Mouse (Mus musculus): ENCODE data around the gene Dnajc28. TPM values are rescaled to one million over a fixed set of nuclear protein-coding genes. Genes with fewer than 3 reads are reported as not detected.

Gene Dnajc28
- total RNA-seq, 2 experiments from 2014 or later: 10.3 to 10.5 TPM

DNA sequence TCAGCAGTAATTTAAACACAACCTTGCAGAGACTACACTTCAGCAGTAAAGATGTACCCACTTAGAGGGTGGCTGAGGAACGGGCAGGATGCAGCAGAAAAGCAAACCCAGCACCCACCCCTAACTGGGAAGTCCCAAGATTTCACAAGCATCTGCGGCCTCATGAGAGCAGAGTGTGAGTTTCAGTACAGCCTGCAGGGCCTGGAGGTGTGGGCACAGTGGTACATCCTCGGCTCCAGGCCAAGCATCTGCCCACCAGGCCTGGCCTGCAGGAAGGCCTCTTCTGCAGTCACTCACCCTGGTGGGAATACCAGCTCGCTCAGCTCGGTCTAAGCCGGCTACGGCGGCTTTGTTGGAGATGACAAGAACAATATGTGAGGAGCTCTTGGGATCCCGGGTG lies 4.2 kb upstream of the Dnajc28 start:
- no peak overlapping the region for H3K27ac ChIP-seq
- no peak for DNase-seq (ENCODE audit: low spot score in 2 of 2)
- no peak for TF ChIP-seq CTCF (conservative IDR thresholded peaks at IDR 0.05)
- no peak overlapping the region for H3K4me3 ChIP-seq

DNA sequence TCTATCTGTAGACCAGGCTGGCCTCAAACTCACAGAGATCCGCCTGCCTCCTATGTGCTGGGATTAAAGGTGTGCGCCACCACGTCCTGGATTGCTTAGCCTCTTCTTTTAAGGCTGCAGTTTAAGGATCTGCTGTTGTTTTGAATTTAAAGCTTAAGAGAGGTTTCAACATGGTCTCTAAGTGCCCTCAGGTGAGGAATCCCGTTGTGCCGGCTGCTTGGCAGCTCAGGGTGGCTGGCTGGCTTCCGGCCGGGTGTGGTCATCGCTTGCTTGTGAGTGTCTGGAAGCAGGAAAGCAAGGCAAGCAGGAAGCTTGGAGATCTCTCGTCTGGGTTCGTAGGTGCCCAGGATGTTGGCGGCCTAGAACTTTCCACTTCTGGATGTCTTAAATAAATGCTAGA lies 2.2 kb upstream of the Dnajc28 start:
- no peak overlapping the region for H3K4me3 ChIP-seq
- TF ChIP-seq CTCF (conservative IDR thresholded peaks at IDR 0.05): no peak
- H3K27ac ChIP-seq: no peak overlapping the region
- DNase-seq (ENCODE audit: low spot score in 2 of 2): no peak

DNA sequence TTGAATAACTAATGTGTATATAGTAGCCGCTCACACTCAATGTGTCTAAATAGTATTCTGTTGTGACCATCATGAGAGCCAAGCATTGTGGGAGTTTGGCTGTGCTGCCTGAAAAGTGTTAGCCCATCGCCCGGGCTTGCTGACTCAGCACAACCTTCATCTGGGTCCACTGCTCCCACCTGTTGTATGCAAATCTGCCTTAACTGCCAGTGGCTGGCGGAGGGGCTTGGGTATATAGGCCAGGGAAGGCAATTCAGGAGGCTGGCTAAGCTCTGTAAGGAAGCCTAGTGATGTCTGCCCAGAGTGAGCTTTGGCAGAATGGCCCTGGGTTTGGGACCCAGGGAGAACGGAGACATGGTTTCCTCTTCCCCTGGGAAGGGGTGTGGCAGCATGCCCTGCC lies 1.4 kb upstream of the Dnajc28 start:
- no peak overlapping the region for H3K27ac ChIP-seq
- DNase-seq (ENCODE audit: low spot score in 2 of 2): no peak
- H3K4me3 ChIP-seq: no peak overlapping the region
- no peak for TF ChIP-seq CTCF (conservative IDR thresholded peaks at IDR 0.05)

DNA sequence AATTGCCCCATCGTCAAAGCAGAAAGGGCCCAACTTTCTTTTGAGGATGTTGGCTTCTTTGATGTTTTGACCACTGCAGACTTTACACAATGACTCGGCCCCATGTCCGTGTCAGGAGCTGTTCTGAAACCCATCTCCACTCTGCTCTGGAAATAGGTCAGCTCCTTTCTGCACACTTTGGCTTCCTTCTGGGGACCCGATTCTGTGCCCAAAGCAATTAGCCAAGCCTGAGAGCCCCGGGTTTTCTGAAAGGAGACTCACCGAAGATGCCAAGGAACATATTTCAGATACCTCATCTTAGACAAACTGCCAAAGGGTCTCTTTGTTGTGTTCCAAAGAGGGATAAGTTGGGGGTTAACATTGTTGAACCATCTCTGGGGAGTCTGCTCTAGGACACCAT lies 4.3 kb downstream of the Dnajc28 start:
- peak in 1 of 2 experiments; percentile 19 for DNase-seq (ENCODE audit: low spot score in 2 of 2)
- Histone ChIP-seq H3K27ac (no peak overlapping the region), H3K4me3 (no peak overlapping the region)
- no peak for TF ChIP-seq CTCF (conservative IDR thresholded peaks at IDR 0.05)

DNA sequence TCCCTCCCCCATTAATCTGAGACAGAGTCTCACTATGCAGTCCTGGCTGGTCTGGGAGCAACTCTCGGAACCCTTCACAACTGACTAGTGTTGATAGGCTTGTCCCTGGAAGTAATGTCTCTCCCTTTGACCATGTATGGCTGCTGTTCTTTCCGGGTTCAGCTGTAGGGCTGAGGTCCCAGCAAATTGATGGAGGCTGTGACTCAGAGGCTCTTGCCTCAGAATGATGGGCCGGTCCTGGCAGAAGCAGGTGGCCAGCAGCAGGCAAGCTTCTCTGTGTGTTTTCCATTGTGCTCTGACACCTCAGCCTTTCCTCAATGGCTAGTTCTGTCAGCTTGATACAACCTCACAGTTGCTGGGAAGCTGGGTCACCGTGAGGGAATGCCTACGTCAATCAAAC lies 6.3 kb downstream of the Dnajc28 start:
- no peak for DNase-seq (ENCODE audit: low spot score in 2 of 2)
- Histone ChIP-seq H3K4me3 (no peak overlapping the region), H3K27ac (no peak overlapping the region)
- no peak for TF ChIP-seq CTCF (conservative IDR thresholded peaks at IDR 0.05)

DNA sequence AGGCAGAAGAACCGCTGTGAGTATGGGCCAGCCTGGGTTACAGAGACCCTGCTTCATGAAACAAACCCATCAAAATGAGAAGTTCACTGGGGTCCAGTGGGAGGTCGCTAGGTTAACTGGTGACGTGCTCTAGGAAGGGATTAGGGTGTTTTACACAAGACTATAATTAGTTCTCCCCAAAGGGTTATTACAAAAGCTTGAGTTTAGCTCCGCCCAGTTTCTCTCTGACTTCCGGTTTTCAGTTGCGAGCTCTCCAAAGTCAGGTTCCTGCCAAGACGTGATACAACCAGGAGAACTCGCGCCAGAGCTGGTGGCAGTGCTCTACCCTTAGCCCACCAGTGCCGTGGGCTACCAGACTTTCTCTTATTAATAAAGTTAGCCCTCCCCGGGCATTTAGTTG lies 7.6 kb downstream of the Dnajc28 start:
- DNase-seq (ENCODE audit: low spot score in 2 of 2): no peak
- no peak overlapping the region for H3K4me3 ChIP-seq
- no peak overlapping the region for H3K27ac ChIP-seq
- no peak for TF ChIP-seq CTCF (conservative IDR thresholded peaks at IDR 0.05)

DNA sequence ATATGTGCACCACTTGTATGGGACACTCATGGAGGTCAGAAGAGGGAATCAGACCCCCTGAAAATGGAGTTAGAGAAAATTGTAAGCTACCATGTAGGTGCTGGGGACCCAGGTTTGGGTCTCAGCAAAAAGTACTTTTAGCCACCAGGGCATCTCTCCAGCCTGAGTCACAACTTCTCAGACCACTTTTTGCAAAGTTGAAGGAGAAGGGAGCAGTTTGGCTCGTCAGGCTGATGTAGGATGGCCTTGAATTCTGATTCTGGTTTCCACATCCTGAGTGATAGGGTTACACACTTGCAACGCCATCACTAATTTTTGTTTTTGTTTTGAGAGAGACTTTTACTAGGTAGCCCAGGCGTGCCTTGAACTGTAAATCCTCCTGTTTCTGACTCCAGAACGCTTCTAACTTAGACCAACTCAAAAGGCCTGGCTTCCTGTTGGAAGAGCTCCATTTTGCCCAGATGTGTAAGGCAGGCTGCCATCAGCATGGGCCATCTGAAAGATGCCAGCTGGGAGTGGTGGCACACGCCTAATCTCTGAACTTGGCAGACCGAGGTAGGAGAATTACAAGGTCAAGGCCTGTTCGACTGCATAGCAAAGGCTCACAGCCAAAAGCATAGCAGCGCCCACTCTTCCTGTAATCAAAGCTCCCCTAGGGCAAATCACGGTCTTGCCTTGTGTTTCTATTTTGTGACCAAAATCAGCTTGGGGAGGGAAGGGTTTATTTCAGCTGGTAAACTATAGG lies 9.2 kb downstream of the Dnajc28 start:
- Histone ChIP-seq H3K27ac (no peak overlapping the region), H3K4me3 (no peak overlapping the region)
- DNase-seq (ENCODE audit: low spot score in 2 of 2): no peak
- no peak for TF ChIP-seq CTCF (conservative IDR thresholded peaks at IDR 0.05)

DNA sequence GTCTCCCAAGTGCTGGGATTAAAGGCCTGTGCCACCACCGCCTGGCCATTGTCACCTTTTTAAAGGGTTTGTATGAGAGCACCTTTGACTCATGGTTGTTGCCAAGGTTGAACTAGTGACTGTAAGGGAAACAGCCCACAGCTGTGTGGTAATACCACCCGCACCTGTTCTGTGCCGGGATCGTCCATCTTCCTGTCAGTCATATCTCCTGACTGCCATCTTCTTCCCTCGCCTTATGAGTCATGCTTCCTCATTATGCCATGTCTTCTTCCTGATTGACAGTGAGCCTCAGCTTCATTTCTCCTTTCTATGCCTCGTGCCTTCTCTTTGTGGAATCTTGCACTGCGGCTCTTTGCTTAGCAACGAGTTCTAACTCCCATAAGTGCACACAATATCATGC lies 11.9 kb downstream of the Dnajc28 start:
- Histone ChIP-seq H3K4me3 (no peak overlapping the region), H3K27ac (no peak overlapping the region)
- no peak for DNase-seq (ENCODE audit: low spot score in 2 of 2)
- no peak for TF ChIP-seq CTCF (conservative IDR thresholded peaks at IDR 0.05)

DNA sequence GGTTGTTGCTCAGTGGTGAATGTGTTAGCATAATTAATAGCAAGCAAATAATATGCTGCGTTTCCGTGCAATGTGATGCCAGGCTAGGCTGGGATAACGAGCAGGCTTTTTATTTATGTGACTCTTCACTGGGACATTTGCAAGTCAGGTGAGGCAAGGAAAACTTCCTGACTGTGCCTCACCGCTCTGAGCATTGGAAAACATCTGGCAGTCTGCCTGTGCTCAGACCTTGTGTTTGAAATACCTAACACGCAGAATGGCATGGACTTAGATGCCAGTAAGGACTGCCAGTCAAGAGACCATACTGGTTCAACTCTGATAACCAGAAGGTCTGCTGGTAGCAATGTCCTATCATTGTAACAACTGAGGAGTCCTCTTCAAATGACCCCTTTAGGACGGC lies 13.7 kb downstream of the Dnajc28 start:
- H3K27ac ChIP-seq: no peak overlapping the region
- DNase-seq (ENCODE audit: low spot score in 2 of 2): no peak
- no peak for TF ChIP-seq CTCF (conservative IDR thresholded peaks at IDR 0.05)

DNA sequence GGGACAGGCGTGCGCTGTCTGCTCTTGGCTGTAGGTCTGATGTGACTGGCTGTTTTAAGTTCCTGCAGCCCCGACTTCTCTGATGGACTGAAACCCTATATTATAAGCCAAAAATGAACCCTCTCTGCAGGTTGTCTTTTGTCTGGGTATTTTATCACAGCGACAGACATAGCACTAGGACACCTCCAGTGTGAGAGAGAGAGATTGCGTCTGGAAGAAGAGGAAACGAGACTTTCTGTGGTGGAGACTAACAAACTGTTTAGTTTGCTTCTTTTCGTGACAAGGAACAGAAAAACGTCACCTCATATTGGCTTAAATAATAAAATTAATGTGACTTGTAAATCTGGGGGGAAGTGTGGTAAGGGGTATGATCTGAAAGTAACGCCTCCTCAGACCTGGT lies 17.1 kb downstream of the Dnajc28 start:
- no peak for DNase-seq (ENCODE audit: low spot score in 2 of 2)
- Histone ChIP-seq H3K4me3 (no peak overlapping the region), H3K27ac (no peak overlapping the region)
- no peak for TF ChIP-seq CTCF (conservative IDR thresholded peaks at IDR 0.05)

More for the DNA sequence above, 13.7 kb downstream of the Dnajc28 start:
- no peak overlapping the region for H3K4me3 ChIP-seq

DNA sequence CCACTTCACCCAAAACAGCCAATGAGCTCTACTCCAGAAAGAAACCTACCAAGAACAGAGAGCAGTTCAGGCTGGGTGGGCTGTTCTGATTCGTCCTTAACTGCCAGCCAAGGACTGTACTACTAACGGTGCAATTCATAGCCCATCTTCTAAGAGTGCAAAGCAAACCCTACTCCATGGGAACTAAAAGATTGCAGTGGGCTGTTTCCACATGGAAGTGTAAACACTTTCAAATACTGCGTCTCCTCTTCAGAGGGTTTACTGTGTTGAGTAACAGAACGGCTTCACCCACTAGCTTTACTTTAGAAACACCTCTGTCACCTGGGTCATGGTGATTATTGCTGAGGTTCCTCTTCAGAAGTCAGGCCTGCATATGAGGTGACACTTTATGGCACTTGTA lies 17.7 kb downstream of the Dnajc28 start:
- Histone ChIP-seq H3K4me3 (no peak overlapping the region), H3K27ac (no peak overlapping the region)
- DNase-seq (ENCODE audit: low spot score in 2 of 2): no peak
- no peak for TF ChIP-seq CTCF (conservative IDR thresholded peaks at IDR 0.05)

DNA sequence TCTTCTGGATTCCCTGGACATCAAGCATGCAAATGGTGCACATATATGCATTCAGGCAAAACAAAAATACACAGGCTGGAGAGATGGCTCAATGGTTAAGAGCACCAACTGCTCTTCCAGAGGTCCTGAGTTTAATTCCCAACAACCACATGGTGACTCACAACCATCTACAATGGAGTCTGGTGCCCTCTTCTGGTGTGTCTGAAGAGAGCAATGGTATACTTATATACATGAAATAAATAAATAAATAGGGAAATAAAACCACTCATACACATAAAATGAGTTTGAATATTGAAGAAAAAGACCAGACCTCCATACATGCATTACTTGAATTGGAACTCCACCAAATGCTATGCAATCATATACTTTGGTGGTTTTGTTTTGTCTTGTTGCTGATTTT lies 19.6 kb downstream of the Dnajc28 start:
- no peak overlapping the region for H3K4me3 ChIP-seq
- no peak overlapping the region for H3K27ac ChIP-seq
- DNase-seq (ENCODE audit: low spot score in 2 of 2): no peak
- peak; percentile 58 for TF ChIP-seq CTCF (conservative IDR thresholded peaks at IDR 0.05)

DNA sequence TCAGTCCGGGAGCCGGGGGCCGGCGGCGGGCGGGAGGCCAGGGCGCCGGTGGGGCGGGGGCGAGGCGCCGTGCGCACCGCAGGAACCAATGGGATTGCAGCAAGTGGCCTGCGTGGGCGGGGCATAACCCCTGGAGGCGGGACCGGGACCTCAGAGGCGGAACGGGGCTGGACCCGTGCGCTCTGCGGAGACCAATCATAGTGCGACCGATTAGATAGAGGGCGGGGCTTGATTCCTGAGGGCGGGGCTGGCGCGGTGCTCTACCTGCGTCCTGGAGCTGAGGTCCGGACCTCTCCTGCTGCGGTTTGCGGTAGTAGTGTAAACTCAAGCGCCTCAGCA lies 21.2 kb downstream of the Dnajc28 start, which contains the start of gene Tmem50b:
TSS of gene Tmem50b (minus strand) at position 129 of the 339 bp plus-strand sequence.
- Histone ChIP-seq H3K27ac (peak within 1 kb of the TSS; percentile 95), H3K4me3 (peak within 1 kb of the TSS; percentile 85)
- no peak for TF ChIP-seq CTCF (conservative IDR thresholded peaks at IDR 0.05)
- DNase-seq (ENCODE audit: low spot score in 2 of 2): peak; percentile 99 to 100

Data from layer of hippocampus, adult 2 months (tissue).